Mouse (Mus musculus): ENCODE data around the gene Gm49673. TPM values are rescaled to one million over a fixed set of nuclear protein-coding genes. Genes with fewer than 3 reads are reported as not detected.
"Not testable (repeated sequence)": the region's sequence is repeated elsewhere in the genome, so short reads cannot be mapped to it uniquely, and the experiment has no call there.

Gm49673 gene
- polyA plus RNA-seq, 1 experiment from 2014 or later = not detected

GRCm38 (mm10) chr17:8056637-8057138, 90.9 kb downstream of the Gm49673 start:
- WGBS = 43% methylated on average over 2 of the region's 3 CpGs
- H3K27ac ChIP-seq (ENCODE audit: low read length); H3K4me3 ChIP-seq (replicated peaks; ENCODE audit: low read length); H3K27me3 ChIP-seq (replicated peaks; ENCODE audit: control insufficient read depth, insufficient read depth, low read length); H3K4me2 ChIP-seq (ENCODE audit: low read length); H3K4me1 ChIP-seq (replicated peaks; ENCODE audit: control insufficient read depth, insufficient read depth, low read length); H3K9me3 ChIP-seq (ENCODE audit: control insufficient read depth, low read length); H3K9ac ChIP-seq (replicated peaks; ENCODE audit: low read depth, low read length); H3K36me3 ChIP-seq (ENCODE audit: control insufficient read depth, insufficient read depth): not testable (repeated sequence)
- peak; percentile 66 for ATAC-seq

GRCm38 (mm10) chr17:8055919-8056589, 91.5 kb downstream of the Gm49673 start:
- H3K27me3 ChIP-seq (replicated peaks; ENCODE audit: control insufficient read depth, insufficient read depth, low read length); H3K27ac ChIP-seq (ENCODE audit: low read length); H3K9ac ChIP-seq (replicated peaks; ENCODE audit: low read depth, low read length); H3K9me3 ChIP-seq (ENCODE audit: control insufficient read depth, low read length); H3K4me3 ChIP-seq (replicated peaks; ENCODE audit: low read length); H3K4me1 ChIP-seq (replicated peaks; ENCODE audit: control insufficient read depth, insufficient read depth, low read length); H3K36me3 ChIP-seq (ENCODE audit: control insufficient read depth, insufficient read depth); H3K4me2 ChIP-seq (ENCODE audit: low read length): not testable (repeated sequence)
- peak; percentile 56 for ATAC-seq
- 42% methylated on average over 4 of the region's 6 CpGs for WGBS

- ATAC-seq = peak; percentile 67
- WGBS = 30% methylated on average over 3 of the region's 3 CpGs
Observed at GRCm38 (mm10) chr17:8051247-8051646, 96.3 kb downstream of the Gm49673 start.

GRCm38 (mm10) chr17:8050218-8050617, 97.4 kb downstream of the Gm49673 start:
- not testable (repeated sequence) for H3K4me2 ChIP-seq (ENCODE audit: low read length); ATAC-seq; H3K9ac ChIP-seq (replicated peaks; ENCODE audit: low read depth, low read length); H3K4me1 ChIP-seq (replicated peaks; ENCODE audit: control insufficient read depth, insufficient read depth, low read length); H3K4me3 ChIP-seq (replicated peaks; ENCODE audit: low read length); H3K27me3 ChIP-seq (replicated peaks; ENCODE audit: control insufficient read depth, insufficient read depth, low read length); H3K9me3 ChIP-seq (ENCODE audit: control insufficient read depth, low read length); H3K27ac ChIP-seq (ENCODE audit: low read length); H3K36me3 ChIP-seq (ENCODE audit: control insufficient read depth, insufficient read depth)
- 97% methylated on average over 5 of the region's 6 CpGs for WGBS

More at GRCm38 (mm10) chr17:8051247-8051646, 96.3 kb downstream of the Gm49673 start:
- not testable (repeated sequence) for H3K9me3 ChIP-seq (ENCODE audit: control insufficient read depth, low read length); H3K27me3 ChIP-seq (replicated peaks; ENCODE audit: control insufficient read depth, insufficient read depth, low read length); H3K36me3 ChIP-seq (ENCODE audit: control insufficient read depth, insufficient read depth); H3K4me2 ChIP-seq (ENCODE audit: low read length); H3K4me3 ChIP-seq (replicated peaks; ENCODE audit: low read length); H3K4me1 ChIP-seq (replicated peaks; ENCODE audit: control insufficient read depth, insufficient read depth, low read length); H3K27ac ChIP-seq (ENCODE audit: low read length); H3K9ac ChIP-seq (replicated peaks; ENCODE audit: low read depth, low read length)

GRCm38 (mm10) chr17:8046178-8046577, 101.4 kb downstream of the Gm49673 start:
- not testable (repeated sequence) for H3K9me3 ChIP-seq (ENCODE audit: control insufficient read depth, low read length); ATAC-seq; H3K27me3 ChIP-seq (replicated peaks; ENCODE audit: control insufficient read depth, insufficient read depth, low read length); H3K4me3 ChIP-seq (replicated peaks; ENCODE audit: low read length); H3K9ac ChIP-seq (replicated peaks; ENCODE audit: low read depth, low read length); H3K4me1 ChIP-seq (replicated peaks; ENCODE audit: control insufficient read depth, insufficient read depth, low read length); H3K4me2 ChIP-seq (ENCODE audit: low read length); H3K27ac ChIP-seq (ENCODE audit: low read length); H3K36me3 ChIP-seq (ENCODE audit: control insufficient read depth, insufficient read depth)
- WGBS = 0% methylated on average over 2 of the region's 5 CpGs

- not testable (repeated sequence) for H3K9ac ChIP-seq (replicated peaks; ENCODE audit: low read depth, low read length); ATAC-seq; H3K27ac ChIP-seq (ENCODE audit: low read length); H3K9me3 ChIP-seq (ENCODE audit: control insufficient read depth, low read length); H3K4me1 ChIP-seq (replicated peaks; ENCODE audit: control insufficient read depth, insufficient read depth, low read length); H3K4me3 ChIP-seq (replicated peaks; ENCODE audit: low read length); H3K36me3 ChIP-seq (ENCODE audit: control insufficient read depth, insufficient read depth); H3K4me2 ChIP-seq (ENCODE audit: low read length); H3K27me3 ChIP-seq (replicated peaks; ENCODE audit: control insufficient read depth, insufficient read depth, low read length)
- no CpG with 5 or more reads among the region's 5 CpGs for WGBS
Observed at GRCm38 (mm10) chr17:8041197-8041596, 106.4 kb downstream of the Gm49673 start.

- not testable (repeated sequence) for H3K27ac ChIP-seq (ENCODE audit: low read length); H3K36me3 ChIP-seq (ENCODE audit: control insufficient read depth, insufficient read depth); ATAC-seq; H3K27me3 ChIP-seq (replicated peaks; ENCODE audit: control insufficient read depth, insufficient read depth, low read length); H3K4me3 ChIP-seq (replicated peaks; ENCODE audit: low read length); H3K4me2 ChIP-seq (ENCODE audit: low read length); H3K9me3 ChIP-seq (ENCODE audit: control insufficient read depth, low read length); H3K9ac ChIP-seq (replicated peaks; ENCODE audit: low read depth, low read length); H3K4me1 ChIP-seq (replicated peaks; ENCODE audit: control insufficient read depth, insufficient read depth, low read length)
- WGBS = no CpG with 5 or more reads among the region's 12 CpGs
Observed at GRCm38 (mm10) chr17:8039916-8040635, 107.5 kb downstream of the Gm49673 start.

GRCm38 (mm10) chr17:8036976-8037375, 110.6 kb downstream of the Gm49673 start:
- not testable (repeated sequence) for H3K36me3 ChIP-seq (ENCODE audit: control insufficient read depth, insufficient read depth); H3K27ac ChIP-seq (ENCODE audit: low read length); H3K27me3 ChIP-seq (replicated peaks; ENCODE audit: control insufficient read depth, insufficient read depth, low read length); H3K9ac ChIP-seq (replicated peaks; ENCODE audit: low read depth, low read length); H3K4me2 ChIP-seq (ENCODE audit: low read length); H3K9me3 ChIP-seq (ENCODE audit: control insufficient read depth, low read length); H3K4me3 ChIP-seq (replicated peaks; ENCODE audit: low read length); ATAC-seq; H3K4me1 ChIP-seq (replicated peaks; ENCODE audit: control insufficient read depth, insufficient read depth, low read length)
- 71% methylated on average over 4 of the region's 6 CpGs for WGBS

All from forebrain, embryonic 16.5 days (tissue).